Mouse (Mus musculus) lung, postnatal 36 days (tissue): ENCODE results near the gene Kcns3.
"Not testable (repeated sequence)": the region's sequence is repeated elsewhere in the genome, so short reads cannot be mapped to it uniquely, and the experiment has no call there.

ENCODE experiments used
- DNase-seq: peaks from one replicate; pipeline ENCODE4 v3.0.0; 2022; ENCODE audit warnings: mixed read lengths

Gene Kcns3

GRCm38 (mm10) chr12:11071079-11071478, 79.8 kb downstream of the Kcns3 start:
- no peak for DNase-seq

- no peak for DNase-seq
Observed at GRCm38 (mm10) chr12:11066865-11067264, 84.0 kb downstream of the Kcns3 start.

DNA sequence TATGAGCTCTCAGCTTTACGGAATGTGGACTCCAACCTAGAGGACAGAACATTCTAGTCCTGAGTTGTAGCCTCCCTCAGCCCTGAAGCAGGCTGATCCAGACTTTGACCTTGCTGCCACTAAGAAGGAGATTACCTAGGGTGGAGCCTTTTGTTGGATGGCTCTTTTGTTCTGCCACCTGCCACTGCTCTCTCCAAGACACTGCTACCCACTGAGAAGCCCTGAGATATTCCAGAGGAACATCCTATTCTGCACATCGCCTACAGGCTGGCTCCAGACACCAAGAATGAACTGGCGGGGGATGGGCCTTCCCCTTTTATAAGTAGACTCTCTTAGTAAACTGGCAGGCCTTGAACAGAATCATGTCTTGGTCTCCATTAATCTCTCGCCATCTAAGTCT, 98.2 kb downstream of the Kcns3 start:
- DNase-seq = not testable (repeated sequence)

GRCm38 (mm10) chr12:11041821-11042220, 109.0 kb downstream of the Kcns3 start:
- DNase-seq = no peak
